ENCODE assay signal across 11 mouse cellular contexts in the genomic region with DNA sequence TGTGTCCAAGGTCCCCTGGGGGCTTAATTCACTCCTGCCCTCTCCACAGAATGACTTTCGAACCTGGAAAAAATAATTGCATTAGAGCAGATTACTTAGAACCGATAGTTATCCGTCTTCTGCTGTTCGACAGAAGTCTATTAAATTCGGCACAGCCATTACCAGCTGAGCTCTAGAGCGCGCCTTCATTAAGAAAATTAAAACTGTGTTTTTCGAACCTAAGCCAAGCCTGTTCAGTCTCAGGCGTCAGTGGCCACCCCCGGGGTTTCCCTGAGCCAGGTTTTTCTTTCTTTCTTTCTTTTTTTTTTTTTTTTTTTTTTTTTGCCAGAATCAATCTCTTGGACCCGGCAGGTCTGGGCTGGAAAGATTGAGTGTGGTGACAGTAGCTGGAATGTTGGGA.
DNase-seq lines count a peak whose midpoint lies in the region; ATAC-seq lines count a peak whose summit lies in the region.
"Had no signal": no experiment of that assay in that cellular context is flagged by ENCODE, and none has a peak within 500 bp of the region (broad histone marks: within the 10 kb centered on the region; RNA-seq: fewer than 3 reads in every experiment).

No protein-coding gene starts in this region.

- peaks cover 32% of the 10 kb centered on the region for H3K27me3 ChIP-seq in heart, embryonic 10.5 days (ENCODE audit: insufficient read depth, poor library complexity, severe bottlenecking)
- peaks cover 29% of the 10 kb centered on the region for H3K27me3 ChIP-seq in hindbrain, embryonic 12.5 days
- H3K27me3 ChIP-seq in midbrain, embryonic 13.5 days: peaks cover 57% of the 10 kb centered on the region

- no peaks in the 10 kb centered on the region for H3K9me3 ChIP-seq in heart, embryonic 10.5 days
- H3K9me3 ChIP-seq in hindbrain, embryonic 12.5 days (replicated peaks): no peaks in the 10 kb centered on the region
- no peaks in the 10 kb centered on the region for H3K9me3 ChIP-seq in midbrain, embryonic 13.5 days

- H3K4me2 ChIP-seq in hindbrain, embryonic 12.5 days (replicated peaks): peak overlapping the region; percentile 55
- peak overlapping the region; percentile 55 for H3K4me2 ChIP-seq in midbrain, embryonic 13.5 days (replicated peaks)

- no peak for DNase-seq in heart, embryonic 10.5 days (ENCODE audit: low spot score)
- DNase-seq in heart, postnatal 14 days: no peak
- peak; percentile 45 for DNase-seq in MN1 (ENCODE audit: low spot score)
- no peak for DNase-seq in frontal cortex, postnatal 10 days (ENCODE audit: low spot score in 2 of 2)
- DNase-seq in adrenal gland, postnatal 36 days: no peak
- DNase-seq in left cerebral cortex, adult 18-20 months (ENCODE audit: low spot score in 2 of 2): no peak
- DNase-seq: cerebellum, adult 18-20 months; gastrocnemius, adult 2 months had no signal

- peak; percentile 3; the same call in 1 of the 2 replicates for ATAC-seq in hindbrain, embryonic 12.5 days (ENCODE audit: low FRiP score)
- no peak for ATAC-seq in midbrain, embryonic 13.5 days

- peaks cover 26% of the 10 kb centered on the region for H3K4me1 ChIP-seq in heart, embryonic 10.5 days
- peaks cover 28% of the 10 kb centered on the region for H3K4me1 ChIP-seq in hindbrain, embryonic 12.5 days
- peaks cover 32% of the 10 kb centered on the region for H3K4me1 ChIP-seq in midbrain, embryonic 13.5 days (replicated peaks)

- intact Hi-C loops in heart, postnatal 14 days (cut with DNase I): loop anchor here (10.0 kb wide), 3 partner anchors 973 to 1597 kb away; no protein-coding TSS in a partner anchor

- no peaks in the 10 kb centered on the region for H3K36me3 ChIP-seq in heart, embryonic 10.5 days
- no peaks in the 10 kb centered on the region for H3K36me3 ChIP-seq in hindbrain, embryonic 12.5 days
- H3K36me3 ChIP-seq in midbrain, embryonic 13.5 days: no peaks in the 10 kb centered on the region

- no peak overlapping the region for H3K9ac ChIP-seq in hindbrain, embryonic 12.5 days
- H3K9ac ChIP-seq in midbrain, embryonic 13.5 days (replicated peaks): no peak overlapping the region; the same call in 1 of the 2 replicates

- 35% methylated on average over 11 of the region's 11 CpGs for WGBS in heart, embryonic 10.5 days
- 17% methylated on average over 11 of the region's 11 CpGs for WGBS in hindbrain, embryonic 12.5 days
- WGBS in midbrain, embryonic 13.5 days: 13% methylated on average over 11 of the region's 11 CpGs

- no peak overlapping the region; the same call in 1 of the 2 replicates for H3K27ac ChIP-seq in heart, embryonic 10.5 days
- H3K27ac ChIP-seq in hindbrain, embryonic 12.5 days: peak overlapping the region; percentile 79
- no peak overlapping the region for H3K27ac ChIP-seq in midbrain, embryonic 13.5 days
- H3K27ac ChIP-seq: gastrocnemius, adult 2 months had no signal

- H3K4me3 ChIP-seq in heart, embryonic 10.5 days: peak overlapping the region; percentile 55
- H3K4me3 ChIP-seq in hindbrain, embryonic 12.5 days: peak overlapping the region; percentile 25; the same call in 1 of the 2 replicates
- peak overlapping the region; percentile 34 for H3K4me3 ChIP-seq in midbrain, embryonic 13.5 days (replicated peaks)
- H3K4me3 ChIP-seq: gastrocnemius, adult 2 months; megakaryocyte, embryonic 14.5 days had no signal
